Mouse (Mus musculus) forebrain, embryonic 11.5 days (tissue): ENCODE results near the gene Sufu. TPM values are rescaled to one million over a fixed set of nuclear protein-coding genes. Genes with fewer than 3 reads are reported as not detected.

Source experiments
- ATAC-seq: fragments of 200-750 bp; cut with Nextera tagmentation; replicated peaks from 2 replicates; pipeline ENCODE4 v1.8.0; 2017; ENCODE audit warnings: moderate TSS enrichment; ENCODE audit not compliant: low FRiP score
- DNase-seq: peaks from one replicate; pipeline ENCODE4 v3.0.0-alpha.2; 2017; ENCODE audit warnings: low spot score
- H3K27ac ChIP-seq: fragments of 300-500 bp; sonication (generic); 2 replicates; pipeline ENCODE4 v1.5.1; 2014; ENCODE audit warnings: low read depth, low read length
- H3K27me3 ChIP-seq: fragments of 300-500 bp; sonication (generic); 2 replicates; pipeline ENCODE4 v1.6.1; 2014; ENCODE audit warnings: mild to moderate bottlenecking, low read length, mixed read lengths; ENCODE audit not compliant: control insufficient read depth, insufficient read depth
- H3K36me3 ChIP-seq: fragments of 300-500 bp; sonication (generic); 2 replicates; pipeline ENCODE4 v1.6.1; 2014; ENCODE audit warnings: mild to moderate bottlenecking, low read length, moderate library complexity, mixed read lengths; ENCODE audit not compliant: control insufficient read depth, insufficient read depth
- H3K4me1 ChIP-seq: fragments of 300-500 bp; sonication (generic); replicated peaks from 2 replicates; pipeline ENCODE4 v1.6.1; 2014; ENCODE audit warnings: low read length, mixed read lengths; ENCODE audit not compliant: control insufficient read depth, insufficient read depth
- H3K4me2 ChIP-seq: fragments of 300-500 bp; sonication (generic); 2 replicates; pipeline ENCODE4 v1.6.1; 2014; ENCODE audit warnings: low read depth, mild to moderate bottlenecking, low read length, moderate library complexity, mixed read lengths; ENCODE audit not compliant: severe bottlenecking
- H3K4me3 ChIP-seq: fragments of 300-500 bp; sonication (generic); 2 replicates; pipeline ENCODE4 v1.5.1; 2014; ENCODE audit warnings: low read depth, low read length
- H3K9ac ChIP-seq: fragments of 300-500 bp; sonication (generic); 2 replicates; pipeline ENCODE4 v1.6.1; 2014; ENCODE audit warnings: low read length
- H3K9me3 ChIP-seq: fragments of 300-500 bp; sonication (generic); 2 replicates; pipeline ENCODE4 v1.6.1; 2016; ENCODE audit warnings: low read length, mixed read lengths; ENCODE audit not compliant: control insufficient read depth
- WGBS: fragments of 180-500 bp; shearing (Covaris S2); extraction: QIAGEN DNeasy Blood & Tissue Kit; methylation state at CpG from one replicate; pipeline ENCODE4 v1.1.7; 2014; 5-methylcytosine and 5-hydroxymethylcytosine counted together
- polyA plus RNA-seq: library from polyadenylated mRNA; unstranded; fragments of >200 nt; fragmentation: Nextera tagmentation; extraction: Ambion mirVana; gene quantifications from 2 replicates; pipeline ENCODE4 v1.2.1, GENCODE M21; 2014

The Sufu gene
- polyA plus RNA-seq, 1 experiment from 2014 or later = 48.6 TPM

- Histone ChIP-seq H3K9ac (peak overlapping the region; percentile 51), H3K27ac (peak overlapping the region; percentile 44), H3K4me1 (peaks cover 47% of the 10 kb centered on the region), H3K27me3 (no peaks in the 10 kb centered on the region), H3K4me2 (peak overlapping the region; percentile 47), H3K9me3 (no peaks in the 10 kb centered on the region), H3K36me3 (no peaks in the 10 kb centered on the region), H3K4me3 (peak overlapping the region; percentile 9)
- WGBS = 3% methylated on average over 20 of the region's 20 CpGs
- DNase-seq (peak; percentile 88), ATAC-seq (peak; percentile 90)
Measured at GRCm38 (mm10) chr19:46523480-46524151, 126.9 kb downstream of the Sufu start.

GRCm38 (mm10) chr19:46524152-46524544 is 127.5 kb downstream of the Sufu start:
- Histone ChIP-seq H3K36me3 (no peaks in the 10 kb centered on the region), H3K9me3 (no peaks in the 10 kb centered on the region), H3K27ac (peak overlapping the region; percentile 44), H3K27me3 (no peaks in the 10 kb centered on the region), H3K4me2 (peak overlapping the region; percentile 47), H3K9ac (peak overlapping the region; percentile 51), H3K4me1 (peaks cover 48% of the 10 kb centered on the region), H3K4me3 (peak overlapping the region; percentile 9)
- no peak for ATAC-seq
- no peak for DNase-seq
- WGBS = 7% methylated on average over 6 of the region's 6 CpGs

- H3K4me1 ChIP-seq = peaks cover 53% of the 10 kb centered on the region
- DNase-seq (no peak), ATAC-seq (no peak)
- no peaks in the 10 kb centered on the region for H3K9me3 ChIP-seq
- peak overlapping the region; percentile 51 for H3K9ac ChIP-seq
- H3K4me2 ChIP-seq = peak overlapping the region; percentile 47; the same call in 1 of the 2 replicates
- no peaks in the 10 kb centered on the region for H3K27me3 ChIP-seq
- WGBS = 28% methylated on average over 14 of the region's 14 CpGs
- H3K36me3 ChIP-seq = no peaks in the 10 kb centered on the region
- H3K4me3 ChIP-seq = no peak overlapping the region
- peak overlapping the region; percentile 44 for H3K27ac ChIP-seq
Measured at GRCm38 (mm10) chr19:46524601-46525321, 128.1 kb downstream of the Sufu start.

- DNase-seq (no peak), ATAC-seq (no peak)
- Histone ChIP-seq H3K9ac (no peak overlapping the region; the same call in 1 of the 2 replicates), H3K27ac (peak overlapping the region; percentile 6; the same call in 1 of the 2 replicates), H3K4me3 (no peak overlapping the region), H3K27me3 (no peaks in the 10 kb centered on the region), H3K9me3 (no peaks in the 10 kb centered on the region), H3K36me3 (no peaks in the 10 kb centered on the region), H3K4me1 (peaks cover 65% of the 10 kb centered on the region), H3K4me2 (0 out of 2 replicates have a peak overlapping the region, but pooled peaks have one; percentile 8)
- 53% methylated on average over 10 of the region's 10 CpGs for WGBS
Measured at GRCm38 (mm10) chr19:46525691-46526631, 129.3 kb downstream of the Sufu start.

- no peaks in the 10 kb centered on the region for H3K36me3 ChIP-seq
- peaks cover 78% of the 10 kb centered on the region for H3K4me1 ChIP-seq
- H3K27me3 ChIP-seq = no peaks in the 10 kb centered on the region
- no peaks in the 10 kb centered on the region for H3K9me3 ChIP-seq
- peak overlapping the region; percentile 46 for H3K4me2 ChIP-seq
- WGBS = 9% methylated on average over 17 of the region's 17 CpGs
- no peak for ATAC-seq
- peak overlapping the region; percentile 57 for H3K9ac ChIP-seq
- peak overlapping the region; percentile 16; the same call in 1 of the 2 replicates for H3K4me3 ChIP-seq
- H3K27ac ChIP-seq = peak overlapping the region; percentile 89
- no peak for DNase-seq
Measured at GRCm38 (mm10) chr19:46527632-46528528, 131.2 kb downstream of the Sufu start.

- peak; percentile 71 for ATAC-seq
- peak overlapping the region; percentile 89 for H3K27ac ChIP-seq
- peak overlapping the region; percentile 46 for H3K4me2 ChIP-seq
- H3K9me3 ChIP-seq = no peaks in the 10 kb centered on the region
- no peaks in the 10 kb centered on the region for H3K27me3 ChIP-seq
- H3K4me1 ChIP-seq = peaks cover 78% of the 10 kb centered on the region
- H3K9ac ChIP-seq = peak overlapping the region; percentile 57
- DNase-seq = peak; percentile 72
- WGBS = under 1% methylated on average over 20 of the region's 20 CpGs
- peak overlapping the region; percentile 16; the same call in 1 of the 2 replicates for H3K4me3 ChIP-seq
- H3K36me3 ChIP-seq = no peaks in the 10 kb centered on the region
Measured at GRCm38 (mm10) chr19:46528529-46529213, 132.0 kb downstream of the Sufu start.

- no peaks in the 10 kb centered on the region for H3K9me3 ChIP-seq
- peak overlapping the region; percentile 46; the same call in 1 of the 2 replicates for H3K4me2 ChIP-seq
- H3K36me3 ChIP-seq = no peaks in the 10 kb centered on the region
- DNase-seq (no peak), ATAC-seq (no peak)
- H3K9ac ChIP-seq = peak overlapping the region; percentile 57
- H3K4me1 ChIP-seq = peaks cover 69% of the 10 kb centered on the region
- H3K4me3 ChIP-seq = no peak overlapping the region
- H3K27me3 ChIP-seq = no peaks in the 10 kb centered on the region
- WGBS = 6% methylated on average over 13 of the region's 13 CpGs
- H3K27ac ChIP-seq = peak overlapping the region; percentile 89
Measured at GRCm38 (mm10) chr19:46529601-46530448, 133.1 kb downstream of the Sufu start.
